Mouse (Mus musculus) MEL (cell line): ENCODE results near the gene Camta1. TPM values are rescaled to one million over a fixed set of nuclear protein-coding genes. Genes with fewer than 3 reads are reported as not detected.

ENCODE experiments used
- DNase-seq: peaks from one replicate; pipeline ENCODE4 v3.0.0; 2011; ENCODE audit warnings: low read depth, low spot score
- H3K27ac ChIP-seq: 2 replicates; pipeline ENCODE4 v1.5.1; 2012; ENCODE audit warnings: low read depth, mild to moderate bottlenecking, control low read depth, low read length, moderate library complexity; ENCODE audit not compliant: control insufficient read depth
- H3K27me3 ChIP-seq, 2 experiments: fragments of 150-350 bp in 1 of 2; sonication (generic) in 1 of 2; 2 replicates each; pipeline ENCODE4 v1.6.1; 2012; ENCODE audit warnings: low read length in 2 of 2, mild to moderate bottlenecking in 2 of 2, improper control_type of control experiment in 1 of 2, moderate library complexity in 1 of 2; ENCODE audit not compliant: insufficient read depth in 2 of 2, control insufficient read depth in 1 of 2
- H3K36me3 ChIP-seq, 2 experiments: 2 replicates each; pipeline ENCODE4 v1.6.1; 2012 to 2014; ENCODE audit warnings: low read length in 2 of 2, improper control_type of control experiment in 1 of 2, inconsistent platforms in 1 of 2, mild to moderate bottlenecking in 1 of 2; ENCODE audit not compliant: insufficient read depth in 2 of 2, control insufficient read depth in 1 of 2
- H3K4me1 ChIP-seq, 2 experiments: fragments of 150-350 bp in 1 of 2; sonication (generic) in 1 of 2; 2 replicates each; pipeline ENCODE4 v1.6.1; 2012; ENCODE audit warnings: low read length in 2 of 2, improper control_type of control experiment in 1 of 2, mild to moderate bottlenecking in 1 of 2; ENCODE audit not compliant: insufficient read depth in 2 of 2, control insufficient read depth in 1 of 2
- H3K4me3 ChIP-seq, 2 experiments: fragments of 150-350 bp in 1 of 2; sonication (generic) in 1 of 2; 2 replicates each; pipeline ENCODE4 v1.5.1; 2012; ENCODE audit warnings: low read depth in 2 of 2, low read length in 2 of 2, mild to moderate bottlenecking in 2 of 2, moderate library complexity in 2 of 2, control low read depth in 1 of 2, improper control_type of control experiment in 1 of 2; ENCODE audit not compliant: control insufficient read depth in 1 of 2, insufficient read depth in 1 of 2
- H3K79me2 ChIP-seq: 2 replicates; pipeline ENCODE4 v1.6.1; 2012; ENCODE audit warnings: mild to moderate bottlenecking, low read length, moderate library complexity; ENCODE audit not compliant: control insufficient read depth, poor library complexity, insufficient read depth
- H3K9ac ChIP-seq: 2 replicates; pipeline ENCODE4 v1.6.1; 2012; ENCODE audit warnings: low read depth, mild to moderate bottlenecking, control low read depth, low read length, moderate library complexity; ENCODE audit not compliant: control insufficient read depth, poor library complexity, severe bottlenecking
- H3K9me3 ChIP-seq: fragments of 150-350 bp; sonication (generic); replicated peaks from 2 replicates; pipeline ENCODE4 v1.6.1; 2012; ENCODE audit warnings: mild to moderate bottlenecking, low read length, improper control_type of control experiment, moderate library complexity; ENCODE audit not compliant: insufficient read depth
- CHD1 ChIP-seq: IDR thresholded peaks from 2 replicates; pipeline ENCODE4 v1.6.1; 2012; ENCODE audit warnings: low read depth, mild to moderate bottlenecking, inconsistent platforms, low read length, improper control_type of control experiment
- CHD2 ChIP-seq: IDR thresholded peaks from 2 replicates; pipeline ENCODE4 v1.6.1; 2011; ENCODE audit warnings: low read length, improper control_type of control experiment
- E2F4 ChIP-seq: IDR thresholded peaks from 2 replicates; pipeline ENCODE4 v1.6.1; 2011; ENCODE audit warnings: low read depth, low read length, improper control_type of control experiment, borderline replicate concordance
- ELF1 ChIP-seq: IDR thresholded peaks from 2 replicates; pipeline ENCODE4 v1.6.1; 2014; ENCODE audit warnings: low read depth, mild to moderate bottlenecking, inconsistent platforms, low read length, improper control_type of control experiment, moderate library complexity
- GABPA ChIP-seq: IDR thresholded peaks from 2 replicates; pipeline ENCODE4 v1.6.1; 2012; ENCODE audit warnings: low read depth, mild to moderate bottlenecking, inconsistent platforms, low read length, improper control_type of control experiment, moderate library complexity
- HCFC1 ChIP-seq: IDR thresholded peaks from 2 replicates; pipeline ENCODE4 v1.6.1; 2012; ENCODE audit warnings: low read depth, mild to moderate bottlenecking, inconsistent platforms, low read length, improper control_type of control experiment, moderate library complexity
- JUND ChIP-seq: IDR thresholded peaks from 2 replicates; pipeline ENCODE4 v1.6.1; 2011; ENCODE audit warnings: low read depth, mild to moderate bottlenecking, improper control_type of control experiment, low read length
- KAT2A ChIP-seq: conservative IDR thresholded peaks from 2 replicates; pipeline ENCODE4 v1.6.1; 2012; ENCODE audit warnings: low read depth, low read length, improper control_type of control experiment, inconsistent platforms
- MAZ ChIP-seq: IDR thresholded peaks from 2 replicates; pipeline ENCODE4 v1.6.1; 2012; ENCODE audit warnings: low read depth, mild to moderate bottlenecking, inconsistent platforms, low read length, improper control_type of control experiment
- MEF2A ChIP-seq: IDR thresholded peaks from 2 replicates; pipeline ENCODE4 v1.6.1; 2014; ENCODE audit warnings: low read depth, mild to moderate bottlenecking, inconsistent platforms, low read length, improper control_type of control experiment; ENCODE audit not compliant: poor library complexity, insufficient replicate concordance, severe bottlenecking; ENCODE audit errors: extremely low read depth
- MXI1 ChIP-seq: IDR thresholded peaks from 2 replicates; pipeline ENCODE4 v1.6.1; 2011; ENCODE audit warnings: mild to moderate bottlenecking, low read depth, low read length, improper control_type of control experiment
- MYB ChIP-seq: IDR thresholded peaks from 2 replicates; pipeline ENCODE4 v1.6.1; 2011; ENCODE audit warnings: mild to moderate bottlenecking, low read depth, low read length, improper control_type of control experiment
- MYC ChIP-seq: IDR thresholded peaks from 2 replicates; pipeline ENCODE4 v1.6.1; 2011; ENCODE audit warnings: low read depth, mild to moderate bottlenecking, low read length, improper control_type of control experiment, moderate library complexity
- NELFE ChIP-seq: IDR thresholded peaks from 2 replicates; pipeline ENCODE4 v1.6.1; 2011; ENCODE audit warnings: low read depth, low read length, improper control_type of control experiment
- NRF1 ChIP-seq: IDR thresholded peaks from 2 replicates; pipeline ENCODE4 v1.6.1; 2014; ENCODE audit warnings: low read depth, mild to moderate bottlenecking, inconsistent platforms, low read length, improper control_type of control experiment, moderate library complexity; ENCODE audit not compliant: poor library complexity, insufficient read depth, severe bottlenecking
- POLR2A ChIP-seq, 2 experiments: IDR thresholded peaks; 2 replicates each; pipeline ENCODE4 v1.6.1; 2011 to 2012; ENCODE audit warnings: low read length in 2 of 2, mild to moderate bottlenecking in 2 of 2, control low read depth in 1 of 2, improper control_type of control experiment in 1 of 2, low read depth in 1 of 2, moderate library complexity in 1 of 2; ENCODE audit not compliant: control insufficient read depth in 1 of 2, insufficient read depth in 1 of 2, poor library complexity in 1 of 2
- RCOR1 ChIP-seq: IDR thresholded peaks from 2 replicates; pipeline ENCODE4 v1.6.1; 2012; ENCODE audit warnings: low read depth, mild to moderate bottlenecking, inconsistent platforms, low read length, improper control_type of control experiment
- SIN3A ChIP-seq: IDR thresholded peaks from 2 replicates; pipeline ENCODE4 v1.6.1; 2012; ENCODE audit warnings: low read length, improper control_type of control experiment, inconsistent platforms
- TAL1 ChIP-seq: IDR thresholded peaks from 2 replicates; pipeline ENCODE4 v1.6.1; 2012; ENCODE audit warnings: mild to moderate bottlenecking, inconsistent platforms, low read length, moderate library complexity, mixed read lengths
- TBP ChIP-seq: IDR thresholded peaks from 2 replicates; pipeline ENCODE4 v1.8.0; 2011; ENCODE audit warnings: low read depth, low read length, improper control_type of control experiment
- TCF12 ChIP-seq: IDR thresholded peaks from 2 replicates; pipeline ENCODE4 v1.6.1; 2014; ENCODE audit warnings: low read depth, mild to moderate bottlenecking, inconsistent platforms, low read length, improper control_type of control experiment, moderate library complexity
- USF1 ChIP-seq: IDR thresholded peaks from 2 replicates; pipeline ENCODE4 v1.6.1; 2014; ENCODE audit warnings: low read depth, mild to moderate bottlenecking, inconsistent platforms, low read length, improper control_type of control experiment, moderate library complexity
- USF2 ChIP-seq, 2 experiments: IDR thresholded peaks; 2 replicates each; pipeline ENCODE4 v1.6.1; 2011 to 2012; ENCODE audit warnings: improper control_type of control experiment in 2 of 2, low read length in 2 of 2, borderline replicate concordance in 1 of 2, inconsistent platforms in 1 of 2, low read depth in 1 of 2, mild to moderate bottlenecking in 1 of 2; ENCODE audit not compliant: insufficient read depth in 1 of 2
- ZC3H11A ChIP-seq: IDR thresholded peaks from 2 replicates; pipeline ENCODE4 v1.6.1; 2012; ENCODE audit warnings: low read depth, mild to moderate bottlenecking, inconsistent platforms, low read length, improper control_type of control experiment
- ZNF384 ChIP-seq: IDR thresholded peaks from 2 replicates; pipeline ENCODE4 v1.6.1; 2012; ENCODE audit warnings: low read depth, mild to moderate bottlenecking, inconsistent platforms, low read length, improper control_type of control experiment
- polyA plus RNA-seq, 2 experiments: library from polyadenylated mRNA; stranded (reverse) in 1 of 2; unstranded in 1 of 2; fragments of >175 nt in 1 of 2; fragments of >200 nt in 1 of 2; gene quantifications; 2 replicates each; pipeline versions ENCODE4 v1.2.1 to v1.2.4; 2012; ENCODE audit warnings: low replicate concordance in 2 of 2, low read depth in 1 of 2; ENCODE audit not compliant: insufficient read length in 2 of 2, insufficient read depth in 1 of 2, missing spikeins in 1 of 2
- total RNA-seq: library from RNA; depleted of rRNA; stranded (reverse); fragments of 300-350 nt; gene quantifications from 2 replicates; pipeline ENCODE4 v1.2.3, GENCODE M21; 2012

Gene Camta1
- total and polyA plus RNA-seq, 3 experiments, result 28.2 to 87.5 TPM; not detected in 1

DNA sequence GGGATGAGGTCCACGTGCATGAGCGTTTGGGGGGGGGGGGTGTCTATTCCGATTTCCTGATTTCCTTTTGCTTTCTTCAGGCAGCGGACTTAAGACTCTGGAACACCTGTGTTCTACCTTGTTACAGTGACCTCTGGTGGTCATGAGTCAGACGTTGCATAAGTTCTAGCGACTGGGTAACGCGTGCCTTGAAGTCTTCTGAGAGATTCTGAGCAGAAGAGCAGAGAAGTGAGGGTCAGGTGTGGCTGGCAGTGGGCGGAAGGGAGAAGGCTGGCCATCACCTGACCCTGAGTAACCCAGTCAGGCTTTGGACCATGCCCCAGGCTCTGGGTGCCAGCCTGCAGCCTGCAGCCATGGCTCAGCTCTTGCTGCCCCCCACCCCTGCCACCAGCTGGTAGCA is 222.7 kb downstream of the Camta1 start:
- no peak for DNase-seq
- Histone ChIP-seq H3K9me3 (no peaks in the 10 kb centered on the region), H3K27me3 (no peaks in the 10 kb centered on the region)

DNA sequence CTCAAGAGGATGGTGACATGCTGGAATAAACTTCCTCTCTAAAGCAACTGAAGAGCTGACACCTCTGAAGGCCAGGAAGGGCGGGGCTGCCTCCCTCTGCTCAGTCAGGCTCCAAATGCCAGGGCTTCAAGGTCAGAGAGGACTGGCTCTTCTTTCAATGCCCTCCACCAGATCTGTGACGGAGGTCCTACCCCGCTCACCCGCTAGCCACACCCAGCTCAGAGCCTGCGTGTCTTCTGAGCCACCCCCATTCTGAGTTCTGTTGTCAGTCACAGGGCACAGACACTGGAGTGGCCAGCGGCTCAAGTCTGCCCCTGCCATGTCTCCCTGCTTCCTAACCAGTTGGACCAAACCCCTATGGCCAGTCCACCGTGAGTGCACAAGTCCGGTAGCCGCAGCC is 224.3 kb downstream of the Camta1 start:
- H3K4me3 ChIP-seq, result no peak overlapping the region
- no peaks in the 10 kb centered on the region for H3K9me3 ChIP-seq

More for the DNA sequence above, 222.7 kb downstream of the Camta1 start:
- H3K4me3 ChIP-seq, result no peak overlapping the region
- H3K36me3 ChIP-seq, result no peaks in the 10 kb centered on the region
- no peak overlapping the region for H3K9ac ChIP-seq
- no peaks in the 10 kb centered on the region for H3K4me1 ChIP-seq
- no peak overlapping the region for H3K27ac ChIP-seq
- no peaks in the 10 kb centered on the region for H3K79me2 ChIP-seq
- TF ChIP-seq HCFC1, result no peak
- no peak for TF ChIP-seq TCF12
- no peak for TF ChIP-seq CHD1
- no peak for TF ChIP-seq ZC3H11A
- TF ChIP-seq POLR2A (IDR thresholded peaks at IDR 0.05; ENCODE audit: control insufficient read depth in 1 of 2, insufficient read depth in 1 of 2, low read depth in 1 of 2, low read length in 2 of 2, poor library complexity in 1 of 2), result no peak
- TF ChIP-seq MYC, result no peak
- no peak for TF ChIP-seq MYB
- no peak for TF ChIP-seq MXI1
- no peak for TF ChIP-seq GABPA
- TF ChIP-seq USF1, result no peak
- no peak for TF ChIP-seq MAZ
- TF ChIP-seq USF2 (IDR thresholded peaks at IDR 0.05; ENCODE audit: borderline replicate concordance in 1 of 2, insufficient read depth in 1 of 2, low read depth in 1 of 2, low read length in 2 of 2), result no peak
- TF ChIP-seq RCOR1, result no peak
- no peak for TF ChIP-seq TAL1
- TF ChIP-seq NRF1, result no peak
- TF ChIP-seq NELFE, result no peak

More for the DNA sequence above, 224.3 kb downstream of the Camta1 start:
- DNase-seq, result no peak
- Histone ChIP-seq H3K79me2 (no peaks in the 10 kb centered on the region), H3K9ac (no peak overlapping the region), H3K36me3 (no peaks in the 10 kb centered on the region), H3K27me3 (no peaks in the 10 kb centered on the region), H3K27ac (no peak overlapping the region), H3K4me1 (no peaks in the 10 kb centered on the region)
- TF ChIP-seq NELFE (no peak), TBP (no peak), MAZ (no peak), RCOR1 (no peak), ELF1 (no peak), JUND (no peak), ZNF384 (no peak), CHD2 (no peak), MXI1 (no peak), POLR2A (IDR thresholded peaks at IDR 0.05; ENCODE audit: control insufficient read depth in 1 of 2, insufficient read depth in 1 of 2, low read depth in 1 of 2, low read length in 2 of 2, poor library complexity in 1 of 2) (no peak), E2F4 (no peak), USF1 (no peak), MEF2A (no peak), HCFC1 (no peak), CHD1 (no peak), KAT2A (no peak), SIN3A (no peak), MYB (no peak), TCF12 (no peak), TAL1 (no peak)
